ENCODE assay signal across 8 mouse cellular contexts in the genomic region with DNA sequence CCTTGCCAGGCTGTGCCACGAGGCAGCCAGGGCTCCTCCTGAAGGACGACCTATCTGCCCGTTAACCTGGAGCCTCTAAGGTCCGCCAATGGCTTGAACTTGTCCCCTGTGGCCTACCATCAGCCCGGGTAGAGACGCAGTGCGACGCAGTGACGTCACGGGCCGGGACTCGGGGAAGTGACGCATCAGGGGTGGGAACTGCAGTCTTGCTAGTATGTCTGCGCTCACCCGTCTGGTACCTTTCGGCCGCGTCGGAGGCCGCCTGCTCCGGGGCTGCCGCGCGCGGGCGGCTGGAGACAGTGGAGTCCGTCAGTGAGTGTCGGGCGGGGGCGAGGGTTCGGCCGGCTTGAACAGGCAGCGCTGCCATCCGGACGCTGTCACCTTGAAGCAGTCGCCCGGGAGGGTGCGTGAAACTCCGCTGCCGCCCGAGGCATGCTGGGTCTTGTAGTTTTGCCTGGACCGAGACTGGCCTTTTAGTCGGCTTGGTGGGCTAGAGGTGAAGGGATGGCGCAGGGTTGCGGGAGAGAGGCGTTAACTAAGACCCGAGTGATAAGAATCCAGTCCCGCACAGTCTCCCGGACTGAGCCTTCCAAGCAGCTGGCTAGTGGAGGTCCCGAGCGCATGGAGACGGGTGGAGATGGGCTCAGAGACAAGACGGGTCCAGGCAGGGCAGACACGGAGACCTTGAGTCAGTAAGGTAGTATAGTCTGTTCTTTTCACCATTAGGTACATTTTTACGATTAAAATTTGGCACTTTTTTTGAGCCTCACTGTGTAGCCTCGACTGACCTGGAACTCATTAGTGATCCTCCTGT. TPM values are rescaled to one million over a fixed set of nuclear protein-coding genes. Genes with fewer than 3 reads are reported as not detected.
DNase-seq lines count a peak whose midpoint lies in the region; ATAC-seq lines count a peak whose summit lies in the region.

TSS of gene Ndufb2 (plus strand) at position 174 of the 814 bp plus-strand sequence.

- peak within 1 kb of the TSS; percentile 76 for H3K4me3 ChIP-seq in hindbrain, embryonic 15.5 days

- H3K4me1 ChIP-seq in hindbrain, embryonic 15.5 days (replicated peaks), result peaks cover 21% of the 10 kb centered on the region

- ATAC-seq in hindbrain, embryonic 15.5 days (ENCODE audit: low FRiP score, low read depth), result peak; percentile 98

- peak within 1 kb of the TSS; percentile 80 for H3K9ac ChIP-seq in hindbrain, embryonic 15.5 days

- no peaks in the 10 kb centered on the region for H3K9me3 ChIP-seq in hindbrain, embryonic 15.5 days

- H3K27ac ChIP-seq in hindbrain, embryonic 15.5 days (replicated peaks), result peak within 1 kb of the TSS; percentile 96

- peak; percentile 91 for DNase-seq in T-cell, adult 2 months (ENCODE audit: low spot score)
- peak; percentile 95 to 96 for DNase-seq in cerebellum, postnatal 36 days
- peak; percentile 96 to 97 for DNase-seq in frontal cortex, postnatal 36 days (ENCODE audit: low spot score in 2 of 2)
- peak; percentile 94 for DNase-seq in left cerebral cortex, adult 11 months (ENCODE audit: low spot score)
- peak; percentile 94 to 95 for DNase-seq in lung, postnatal 4 days
- peak; percentile 89 for DNase-seq in retina, postnatal 7 days (ENCODE audit: low read depth, low spot score)
- DNase-seq in urinary bladder, adult 2 months (ENCODE audit: low spot score), result peak; percentile 94

- peaks cover 23% of the 10 kb centered on the region for H3K36me3 ChIP-seq in hindbrain, embryonic 15.5 days

- WGBS in hindbrain, embryonic 15.5 days, result under 1% methylated on average over 56 of the region's 56 CpGs

- H3K4me2 ChIP-seq in hindbrain, embryonic 15.5 days, result peak within 1 kb of the TSS; percentile 82

- H3K27me3 ChIP-seq in hindbrain, embryonic 15.5 days, result no peaks in the 10 kb centered on the region

RNA-seq across cellular contexts. Expression of gene Ndufb2, which starts in this region (rescaled TPM):
- polyA plus RNA-seq in hindbrain, embryonic 15.5 days (2015; fragmentation: Nextera tagmentation; extraction: Ambion mirVana), result 499 and 517 TPM in 2 replicates
- polyA plus RNA-seq in urinary bladder, adult 2 months (2012; rRNA removed), result 141 and 189 TPM in 2 replicates

Comparison
In these comparisons a context has a peak if more than half of its experiments do, and no peak if none do; other contexts are left out.
1. Peak in every context shown above with its lines: DNase-seq, ATAC-seq, H3K4me3 ChIP-seq and H3K27ac ChIP-seq.